Mouse (Mus musculus): ENCODE data around the gene Gm9887. TPM values are rescaled to one million over a fixed set of nuclear protein-coding genes. Genes with fewer than 3 reads are reported as not detected.
"Not testable (repeated sequence)": the region's sequence is repeated elsewhere in the genome, so short reads cannot be mapped to it uniquely, and the experiment has no call there.

The Gm9887 gene
- total RNA-seq, 4 experiments from 2014 or later: 0.87 to 1.6 TPM; not detected in 2

GRCm38 (mm10) chr12:69386281-69386732 lies 14.0 kb upstream of the Gm9887 start:
- DNase-seq (ENCODE audit: low spot score in 2 of 2): not testable (repeated sequence)

- DNase-seq (ENCODE audit: low spot score in 2 of 2): no peak
Measured at GRCm38 (mm10) chr12:69385542-69386280, 13.5 kb upstream of the Gm9887 start.

GRCm38 (mm10) chr12:69384606-69385005 lies 12.3 kb upstream of the Gm9887 start:
- DNase-seq (ENCODE audit: low spot score in 2 of 2): no peak

DNA sequence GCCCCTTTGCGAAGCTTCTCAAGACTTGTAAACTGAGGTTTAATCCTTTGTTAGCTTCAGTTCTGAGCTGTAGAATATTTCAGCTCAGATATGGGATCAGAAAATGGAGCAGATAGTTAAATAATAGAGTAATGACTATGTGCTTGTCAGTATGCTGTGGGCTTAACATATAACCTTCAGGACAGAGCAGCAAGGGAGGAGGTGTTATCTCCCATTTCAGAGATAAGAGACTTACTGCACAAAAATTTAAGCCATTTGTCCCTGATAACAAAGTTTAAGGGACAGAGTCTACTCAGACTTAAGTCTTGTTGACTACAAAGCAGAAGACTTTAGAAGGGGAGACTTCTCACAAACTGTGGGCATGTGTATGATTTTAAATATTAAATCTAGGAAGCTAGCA lies 10.6 kb upstream of the Gm9887 start:
- DNase-seq (ENCODE audit: low spot score in 2 of 2): no peak

DNA sequence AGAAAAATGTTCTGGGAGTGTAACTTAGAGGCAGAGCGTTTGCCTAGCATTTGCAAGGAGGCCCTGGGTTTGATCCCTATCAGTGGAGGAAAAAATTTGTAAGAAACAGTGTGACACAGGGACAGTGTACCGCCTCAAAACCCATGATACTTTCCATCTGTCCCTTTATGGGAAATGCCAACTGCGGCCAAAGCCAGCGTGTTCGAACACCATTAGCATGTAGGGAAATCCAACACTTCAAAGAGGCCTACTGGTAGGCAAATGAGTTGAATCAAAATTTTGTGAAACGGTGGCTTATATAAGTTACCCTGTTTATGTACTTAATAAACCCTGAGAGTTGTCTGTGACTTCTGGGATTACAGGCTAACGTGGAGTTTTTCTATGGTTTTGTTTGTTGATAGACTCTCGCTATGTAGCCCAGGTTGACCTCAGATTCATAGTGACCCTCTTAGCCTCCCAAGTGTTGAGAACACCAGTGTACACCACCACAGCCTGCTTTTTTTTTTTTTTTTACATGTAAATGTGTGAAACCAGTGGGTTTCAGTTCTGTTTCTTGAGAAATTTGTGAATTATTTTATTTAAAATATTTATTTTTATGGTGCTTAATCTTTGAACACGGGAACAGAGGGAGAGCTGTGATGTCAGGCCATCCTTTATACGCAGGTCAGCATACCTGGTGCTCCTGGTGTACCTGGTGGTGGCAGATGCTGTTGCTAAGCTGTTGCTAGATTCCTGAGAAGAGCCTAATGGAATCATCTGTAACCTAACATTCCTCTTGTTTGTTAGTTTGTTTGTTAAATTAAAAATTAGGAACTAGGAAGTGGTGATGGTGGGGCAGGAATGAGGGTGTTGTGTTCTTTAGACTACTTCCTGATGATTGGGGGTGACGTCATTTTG lies 6.5 kb upstream of the Gm9887 start:
- no peak for DNase-seq (ENCODE audit: low spot score in 2 of 2)

- not testable (repeated sequence) for DNase-seq (ENCODE audit: low spot score in 2 of 2)
Measured at GRCm38 (mm10) chr12:69377636-69378035, 5.4 kb upstream of the Gm9887 start.

DNA sequence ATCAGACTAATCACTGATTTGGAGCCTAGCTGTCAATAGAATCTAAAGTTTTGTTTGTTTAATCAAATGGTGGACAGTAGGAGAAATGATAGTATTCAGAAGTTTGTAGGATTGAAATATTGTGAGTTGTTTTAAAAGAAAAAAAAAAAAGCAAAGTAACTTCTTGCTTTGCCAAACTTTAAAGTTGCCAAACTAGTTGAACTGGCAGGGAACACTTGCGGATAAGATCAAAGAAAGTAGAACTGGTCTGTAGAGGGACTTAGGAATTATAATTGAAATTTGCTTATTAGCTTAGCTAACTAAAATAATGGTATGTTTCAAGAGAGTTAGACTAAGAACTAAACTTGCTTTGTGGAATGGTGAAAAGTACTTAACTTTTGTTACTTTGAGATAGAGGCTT lies 4.9 kb upstream of the Gm9887 start:
- no peak for DNase-seq (ENCODE audit: low spot score in 2 of 2)

- no peak for DNase-seq (ENCODE audit: low spot score in 2 of 2)
Measured at GRCm38 (mm10) chr12:69376132-69376531, 3.9 kb upstream of the Gm9887 start.

DNA sequence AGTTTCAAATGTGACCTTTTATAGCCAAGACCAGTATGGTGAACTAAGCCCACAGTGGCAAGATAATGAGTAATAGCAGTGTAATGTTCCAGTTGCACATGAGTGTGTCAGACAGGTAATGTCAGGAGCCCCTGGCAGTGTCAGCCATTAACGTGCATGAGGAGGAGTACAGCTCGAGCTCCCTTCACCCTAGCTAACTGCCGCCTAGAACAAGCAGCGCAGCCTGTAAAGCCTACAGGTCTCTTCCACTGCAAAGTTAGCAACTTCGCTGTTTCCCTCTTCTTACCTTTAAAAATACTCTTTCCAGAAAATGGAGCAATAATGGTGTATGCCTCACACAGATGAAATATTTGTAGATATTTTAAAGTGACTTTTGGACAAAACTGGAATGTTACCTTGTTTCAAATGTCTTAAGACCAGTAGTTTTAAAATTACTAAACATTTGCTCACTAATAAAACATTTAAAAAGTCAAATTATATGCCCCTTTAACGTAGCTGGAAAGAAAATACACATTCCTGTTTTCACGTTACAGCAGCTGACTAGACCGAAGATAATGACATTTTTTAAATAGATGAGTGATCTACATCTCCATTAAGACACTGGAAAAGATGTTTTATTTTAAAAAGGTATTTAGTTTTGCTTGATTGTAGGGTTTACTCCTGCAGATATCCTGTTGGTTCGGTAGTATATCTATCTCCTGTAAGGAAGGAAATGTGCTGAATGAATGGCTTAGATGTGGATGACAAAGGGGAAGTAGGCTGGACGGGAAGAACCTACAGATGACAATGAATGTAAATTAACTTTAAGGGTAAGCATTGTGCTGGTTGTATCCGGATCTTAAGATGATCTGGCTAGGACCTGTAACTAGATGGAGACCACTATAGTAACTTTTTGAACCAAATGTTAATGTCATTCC lies 1.9 kb upstream of the Gm9887 start:
- no peak for DNase-seq (ENCODE audit: low spot score in 2 of 2)

DNA sequence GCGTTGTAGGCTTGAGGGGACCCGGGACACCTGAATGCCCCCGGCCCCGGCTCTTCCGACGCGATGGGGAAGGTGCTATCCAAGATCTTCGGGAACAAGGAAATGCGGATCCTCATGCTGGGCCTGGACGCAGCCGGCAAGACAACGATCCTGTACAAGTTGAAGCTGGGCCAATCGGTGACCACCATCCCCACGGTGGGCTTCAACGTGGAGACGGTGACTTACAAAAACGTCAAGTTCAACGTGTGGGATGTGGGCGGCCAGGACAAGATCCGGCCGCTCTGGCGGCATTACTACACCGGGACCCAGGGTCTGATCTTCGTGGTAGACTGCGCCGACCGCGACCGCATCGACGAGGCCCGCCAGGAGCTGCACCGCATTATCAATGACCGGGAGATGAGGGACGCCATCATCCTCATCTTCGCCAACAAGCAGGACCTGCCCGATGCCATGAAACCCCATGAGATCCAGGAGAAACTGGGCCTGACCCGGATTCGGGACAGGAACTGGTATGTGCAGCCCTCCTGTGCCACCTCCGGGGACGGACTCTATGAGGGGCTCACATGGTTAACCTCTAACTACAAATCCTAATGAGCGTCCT lies 573 bp upstream of the Gm9887 start:
- peak in 1 of 2 experiments; percentile 29 for DNase-seq (ENCODE audit: low spot score in 2 of 2)

- DNase-seq (ENCODE audit: low spot score in 2 of 2): no peak
Measured at GRCm38 (mm10) chr12:69371421-69371853, 821 bp downstream of the Gm9887 start.

DNA sequence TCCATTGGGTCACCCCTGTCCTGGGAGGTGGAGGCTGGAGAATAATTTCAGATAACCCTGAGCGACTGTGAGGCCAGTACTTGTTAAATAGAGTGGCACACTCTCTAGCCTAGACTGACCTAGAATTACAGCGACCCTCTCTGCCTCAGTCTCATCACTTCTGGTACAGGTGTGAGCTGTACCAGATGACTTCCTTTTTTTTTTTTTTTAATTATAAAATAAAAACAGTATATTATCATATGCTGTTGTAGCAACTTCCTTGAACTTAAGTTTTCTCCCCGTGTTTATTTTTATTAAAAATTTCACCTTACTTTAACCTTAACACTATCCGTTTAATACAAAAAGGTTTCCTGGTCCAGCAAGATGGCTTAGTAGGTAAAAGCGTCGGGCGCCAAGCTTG lies 1.3 kb downstream of the Gm9887 start:
- DNase-seq (ENCODE audit: low spot score in 2 of 2): no peak

- DNase-seq (ENCODE audit: low spot score in 2 of 2): no peak
Measured at GRCm38 (mm10) chr12:69367557-69367956, 4.7 kb downstream of the Gm9887 start.

DNA sequence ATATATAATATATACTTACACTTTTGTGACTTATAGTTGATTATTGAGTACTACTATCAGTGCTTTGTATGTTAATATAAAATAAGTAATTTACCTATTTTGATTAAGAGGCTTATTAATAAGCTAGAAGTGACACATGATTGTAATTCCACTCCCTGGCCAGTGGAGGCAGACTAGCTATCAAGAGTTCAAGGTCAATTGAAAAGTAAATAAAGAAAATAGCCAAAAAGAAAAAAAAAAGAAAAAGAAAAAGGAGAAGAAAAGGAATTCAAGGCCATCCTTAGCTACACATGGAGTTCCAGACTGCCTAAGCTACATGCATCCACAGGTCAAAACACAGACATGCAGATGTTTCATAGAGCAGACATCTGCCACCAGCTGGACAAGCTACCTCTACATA lies 5.8 kb downstream of the Gm9887 start:
- DNase-seq (ENCODE audit: low spot score in 2 of 2): no peak

DNA sequence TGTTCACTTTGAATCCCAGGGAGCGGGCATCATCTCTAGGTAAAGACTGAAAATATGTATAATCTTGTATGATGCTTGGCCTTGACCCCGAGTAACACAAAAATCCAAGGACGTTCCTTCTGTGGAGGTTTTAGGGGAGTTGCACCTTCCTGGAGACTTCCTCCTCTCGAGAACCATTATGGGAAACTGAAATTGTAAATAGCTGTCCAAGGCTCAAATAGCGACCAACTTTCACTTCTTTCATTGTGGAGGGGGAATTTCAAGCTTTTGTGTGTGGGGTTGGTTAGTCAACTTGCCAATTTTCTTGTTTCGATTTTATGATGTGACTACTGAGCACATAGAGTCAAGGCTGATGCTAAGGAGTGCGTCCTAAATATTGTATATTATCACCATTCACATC lies 6.5 kb downstream of the Gm9887 start:
- no peak for DNase-seq (ENCODE audit: low spot score in 2 of 2)

GRCm38 (mm10) chr12:69363899-69364762 lies 8.1 kb downstream of the Gm9887 start:
- peak in 1 of 2 experiments; percentile 42 for DNase-seq (ENCODE audit: low spot score in 2 of 2)

DNA sequence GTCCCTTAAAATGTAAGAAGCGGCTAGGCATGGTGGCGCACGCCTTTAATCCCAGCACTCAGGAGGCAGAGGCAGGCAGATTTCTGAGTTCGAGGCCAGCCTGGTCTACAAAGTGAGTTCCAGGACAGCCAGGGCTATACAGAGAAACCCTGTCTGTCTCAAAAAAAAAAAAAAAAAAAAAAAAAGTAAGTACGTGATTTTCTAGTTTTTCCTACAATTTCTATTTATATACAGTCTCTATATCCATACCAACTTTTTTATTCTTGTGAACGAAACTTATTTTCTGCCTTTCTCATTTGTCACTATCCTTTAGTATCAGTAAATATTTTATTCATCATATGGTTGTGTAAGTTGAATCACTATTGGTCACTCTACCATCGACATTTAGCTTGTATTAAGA lies 9.1 kb downstream of the Gm9887 start:
- DNase-seq (ENCODE audit: low spot score in 2 of 2): not testable (repeated sequence)

GRCm38 (mm10) chr12:69362388-69362787 lies 9.9 kb downstream of the Gm9887 start:
- no peak for DNase-seq (ENCODE audit: low spot score in 2 of 2)

DNA sequence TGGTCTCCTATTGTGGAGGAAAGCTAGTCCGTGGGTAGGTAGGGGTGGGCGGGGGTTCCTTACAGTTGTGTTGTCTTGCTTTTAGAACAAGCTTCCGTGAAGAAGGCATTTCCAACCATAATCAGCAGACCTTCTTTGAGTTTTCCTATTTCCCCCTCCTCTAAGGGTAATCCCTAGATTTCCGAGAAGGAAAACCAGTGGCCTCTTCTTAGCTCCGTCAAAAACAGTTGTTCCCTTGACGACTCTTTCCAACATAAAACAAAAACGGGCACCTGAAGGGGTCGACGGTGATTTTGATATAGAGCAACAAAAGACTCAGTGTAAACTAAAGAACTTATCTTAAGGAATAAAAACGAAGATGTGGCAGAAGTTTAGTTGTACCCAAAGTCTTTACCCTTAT lies 10.3 kb downstream of the Gm9887 start:
- DNase-seq (ENCODE audit: low spot score in 2 of 2): no peak

All from left cerebral cortex, adult 8-10 months (tissue).